Mouse (Mus musculus): ENCODE data around the gene Tiam2. TPM values are rescaled to one million over a fixed set of nuclear protein-coding genes. Genes with fewer than 3 reads are reported as not detected.

The Tiam2 gene
- 0.54 and 0.56 TPM in 2 replicates for polyA plus RNA-seq (2015; fragmentation: Nextera tagmentation; extraction: Ambion mirVana)

DNA sequence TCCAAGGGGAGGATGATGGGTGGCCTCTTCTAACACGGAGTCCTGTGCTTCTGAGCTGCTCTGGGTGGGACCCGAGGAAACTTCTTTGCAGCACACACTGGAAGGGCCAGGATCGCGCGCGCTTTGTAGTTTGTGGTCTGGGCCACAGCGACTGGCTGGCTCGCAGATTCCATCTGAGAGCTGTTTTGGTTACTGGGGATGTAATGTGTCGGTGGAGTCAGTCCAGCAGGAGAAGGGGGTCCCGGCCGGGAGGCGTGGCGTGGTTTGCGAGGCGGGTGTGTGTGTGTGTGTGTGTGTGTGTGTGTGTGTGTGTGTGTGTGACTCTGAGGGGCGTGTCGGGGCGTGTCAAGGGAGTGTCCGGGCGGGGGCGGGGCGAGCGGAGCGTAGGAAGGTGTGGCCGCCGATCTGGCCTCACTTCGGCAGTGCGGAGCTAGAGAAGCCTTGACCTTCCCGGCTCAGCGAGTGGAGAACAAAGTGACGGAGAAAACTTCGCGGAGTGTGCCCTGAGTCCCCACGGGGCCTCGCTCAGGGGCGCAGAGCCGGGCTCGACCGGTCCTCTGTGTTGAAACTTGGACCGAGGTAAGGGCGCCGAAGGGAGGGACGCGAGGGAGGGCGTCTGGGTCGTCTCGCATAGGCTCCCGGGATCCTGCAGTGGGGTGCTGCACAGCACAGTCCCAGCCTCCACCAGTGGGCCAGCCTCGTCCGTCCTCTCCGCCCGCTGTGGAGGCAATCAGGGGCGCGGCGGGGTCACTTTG, at the start of gene Tiam2:
Tiam2 (plus strand) TSS at position 426 of the 755 bp plus-strand sequence.
- peak within 1 kb of the TSS; percentile 87 for H3K4me2 ChIP-seq (ENCODE audit: low read depth, low read length)
- DNase-seq (peak; percentile 64), ATAC-seq (peak; percentile 72)
- H3K9ac ChIP-seq (replicated peaks), result peak within 1 kb of the TSS; percentile 53
- TF ChIP-seq CTCF (IDR thresholded peaks at IDR 0.05; ENCODE audit: low read depth), result no peak
- no peak for TF ChIP-seq EP300 (IDR thresholded peaks at IDR 0.05; ENCODE audit: low read depth)
- peaks cover 30% of the 10 kb centered on the region for H3K27me3 ChIP-seq (ENCODE audit: insufficient read depth, low read length)
- no peak within 1 kb of the TSS for H3K27ac ChIP-seq (ENCODE audit: low read depth)
- peaks cover 7% of the 10 kb centered on the region; the same call in 1 of the 2 replicates for H3K4me1 ChIP-seq (ENCODE audit: insufficient read depth)
- no peaks in the 10 kb centered on the region for H3K9me3 ChIP-seq (ENCODE audit: low read length)
- peak within 1 kb of the TSS; percentile 56 for H3K4me3 ChIP-seq (ENCODE audit: low read depth, low read length)
- under 1% methylated on average over 54 of the region's 55 CpGs for WGBS (ENCODE audit: insufficient replicate concordance)
- H3K36me3 ChIP-seq (replicated peaks; ENCODE audit: insufficient read depth, low read length), result no peaks in the 10 kb centered on the region

DNA sequence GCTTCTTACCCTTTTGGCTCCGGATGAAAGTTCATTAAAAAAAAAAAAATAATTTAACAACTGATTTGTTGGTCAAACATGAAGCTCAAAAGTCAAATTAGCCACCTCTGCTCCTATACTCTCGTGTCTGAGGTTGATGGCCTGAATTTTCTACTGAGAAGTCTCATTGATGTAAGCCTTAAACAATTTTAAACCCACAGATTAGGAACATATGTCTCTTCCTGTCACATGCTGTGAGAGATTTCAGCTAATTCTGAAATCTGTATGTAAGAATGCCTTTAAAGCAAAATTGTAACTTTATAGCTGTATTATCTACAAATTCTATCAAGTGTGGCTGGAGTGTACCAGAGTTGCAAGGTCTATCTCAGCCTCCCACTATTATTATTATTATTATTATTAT, 46.1 kb upstream of the Tiam2 start:
- Histone ChIP-seq H3K36me3 (replicated peaks; ENCODE audit: insufficient read depth, low read length) (no peaks in the 10 kb centered on the region), H3K4me2 (ENCODE audit: low read depth, low read length) (no peak overlapping the region), H3K4me1 (ENCODE audit: insufficient read depth) (no peaks in the 10 kb centered on the region), H3K9ac (replicated peaks) (no peak overlapping the region), H3K27me3 (ENCODE audit: insufficient read depth, low read length) (no peaks in the 10 kb centered on the region), H3K27ac (ENCODE audit: low read depth) (no peak overlapping the region), H3K9me3 (ENCODE audit: low read length) (no peaks in the 10 kb centered on the region), H3K4me3 (ENCODE audit: low read depth, low read length) (no peak overlapping the region)
- TF ChIP-seq CTCF (IDR thresholded peaks at IDR 0.05; ENCODE audit: low read depth), result no peak
- TF ChIP-seq EP300 (IDR thresholded peaks at IDR 0.05; ENCODE audit: low read depth), result no peak
- DNase-seq, result no peak
- WGBS (ENCODE audit: insufficient replicate concordance), result 65% methylated on average over 2 of the region's 2 CpGs
- no peak for ATAC-seq

DNA sequence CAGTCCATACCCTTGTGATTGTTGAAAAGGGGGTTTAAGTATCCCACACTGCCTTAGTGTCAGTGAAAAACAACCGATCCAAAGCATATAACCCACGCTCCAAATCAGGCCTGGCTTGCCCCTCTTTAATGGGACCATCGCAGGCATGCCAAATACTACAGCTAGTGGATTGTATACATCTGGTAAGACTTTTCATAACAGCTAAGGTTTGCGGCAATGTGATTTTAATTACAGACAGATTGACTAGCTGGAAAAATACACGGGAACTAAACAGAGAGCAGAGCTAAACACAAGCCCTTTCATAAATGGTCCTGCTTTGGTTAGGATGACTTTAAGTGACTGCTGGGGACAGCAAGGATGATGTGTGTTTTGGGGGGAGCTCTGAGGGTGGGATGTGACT, 44.4 kb upstream of the Tiam2 start:
- no peaks in the 10 kb centered on the region for H3K9me3 ChIP-seq (ENCODE audit: low read length)
- no peak overlapping the region for H3K4me3 ChIP-seq (ENCODE audit: low read depth, low read length)
- DNase-seq (no peak), ATAC-seq (no peak)
- H3K36me3 ChIP-seq (replicated peaks; ENCODE audit: insufficient read depth, low read length), result no peaks in the 10 kb centered on the region
- no peaks in the 10 kb centered on the region for H3K4me1 ChIP-seq (ENCODE audit: insufficient read depth)
- no peak overlapping the region for H3K9ac ChIP-seq (replicated peaks)
- WGBS (ENCODE audit: insufficient replicate concordance), result 89% methylated on average over 5 of the region's 5 CpGs
- TF ChIP-seq CTCF (IDR thresholded peaks at IDR 0.05; ENCODE audit: low read depth), result no peak
- no peak for TF ChIP-seq EP300 (IDR thresholded peaks at IDR 0.05; ENCODE audit: low read depth)
- no peak overlapping the region for H3K27ac ChIP-seq (ENCODE audit: low read depth)
- H3K4me2 ChIP-seq (ENCODE audit: low read depth, low read length), result no peak overlapping the region
- H3K27me3 ChIP-seq (ENCODE audit: insufficient read depth, low read length), result no peaks in the 10 kb centered on the region

DNA sequence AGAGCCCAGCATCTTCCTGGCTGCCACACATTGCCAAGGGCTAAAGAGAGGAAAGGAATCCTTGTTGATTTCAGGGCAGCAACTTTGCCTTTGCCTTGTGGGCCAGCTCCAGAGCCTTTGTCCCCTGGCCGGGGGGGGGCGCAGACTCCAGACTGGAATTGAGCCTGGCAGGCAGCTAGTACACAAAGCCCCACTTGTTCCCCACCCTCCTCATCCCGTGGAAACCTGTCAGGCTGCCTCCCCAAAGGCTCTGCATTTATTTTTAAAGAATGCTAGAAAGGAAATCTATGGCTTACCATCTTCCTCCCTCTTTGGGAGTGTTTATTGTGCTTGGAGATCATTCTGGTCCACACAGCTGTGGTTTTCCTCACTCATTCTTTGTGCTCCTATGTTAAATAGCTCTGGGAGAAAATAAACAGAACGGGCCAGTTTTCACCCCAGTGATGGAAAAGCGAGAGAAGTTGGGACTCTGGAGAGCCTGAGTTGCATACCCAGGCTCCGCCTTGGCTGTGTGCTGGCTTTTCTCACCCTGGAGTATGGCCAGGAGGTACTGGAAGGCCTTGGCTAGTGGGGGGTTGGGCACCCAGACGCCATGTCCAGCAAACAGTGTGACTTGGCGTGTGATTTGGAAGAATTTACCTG, 41.2 kb upstream of the Tiam2 start:
- Histone ChIP-seq H3K4me1 (ENCODE audit: insufficient read depth) (no peaks in the 10 kb centered on the region), H3K9ac (replicated peaks) (no peak overlapping the region), H3K36me3 (replicated peaks; ENCODE audit: insufficient read depth, low read length) (no peaks in the 10 kb centered on the region), H3K4me3 (ENCODE audit: low read depth, low read length) (no peak overlapping the region), H3K9me3 (ENCODE audit: low read length) (no peaks in the 10 kb centered on the region), H3K4me2 (ENCODE audit: low read depth, low read length) (no peak overlapping the region), H3K27me3 (ENCODE audit: insufficient read depth, low read length) (no peaks in the 10 kb centered on the region), H3K27ac (ENCODE audit: low read depth) (no peak overlapping the region)
- no peak for TF ChIP-seq EP300 (IDR thresholded peaks at IDR 0.05; ENCODE audit: low read depth)
- TF ChIP-seq CTCF (IDR thresholded peaks at IDR 0.05; ENCODE audit: low read depth), result no peak
- 51% methylated on average over 8 of the region's 8 CpGs for WGBS (ENCODE audit: insufficient replicate concordance)
- ATAC-seq (no peak), DNase-seq (no peak)

DNA sequence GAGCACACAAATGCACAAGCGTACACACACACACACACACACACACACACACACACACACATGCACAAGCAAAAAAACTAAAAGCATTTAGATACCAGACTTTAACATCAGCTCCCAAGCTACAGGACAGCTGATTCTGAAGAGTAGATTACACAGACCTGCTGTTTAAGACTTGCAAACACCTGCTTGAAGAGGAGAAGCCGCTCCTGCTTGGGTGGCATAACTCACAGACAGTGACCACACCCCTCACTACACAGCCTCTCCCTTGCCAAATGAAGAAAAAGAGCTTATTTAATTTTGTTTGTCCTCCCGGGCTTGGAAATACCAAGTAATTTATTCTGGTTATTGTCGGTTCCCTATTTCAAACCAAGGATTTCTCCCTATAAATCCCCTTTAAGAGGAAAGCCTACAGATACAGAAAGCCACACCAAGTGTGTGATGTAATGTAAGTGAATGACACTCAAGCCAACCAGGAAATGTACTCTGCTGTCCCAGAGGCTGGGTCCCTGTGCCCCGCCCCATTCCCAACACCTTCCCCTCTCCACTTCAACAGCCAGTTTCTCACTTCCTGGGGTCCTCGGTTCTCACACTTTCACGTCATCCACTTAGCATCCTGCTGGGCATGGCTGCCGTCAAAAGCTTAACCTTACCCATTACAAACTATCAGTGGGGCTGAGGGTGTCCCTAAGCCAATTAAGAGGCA, 40.1 kb upstream of the Tiam2 start:
- Histone ChIP-seq H3K27me3 (ENCODE audit: insufficient read depth, low read length) (no peaks in the 10 kb centered on the region), H3K9me3 (ENCODE audit: low read length) (no peaks in the 10 kb centered on the region), H3K4me3 (ENCODE audit: low read depth, low read length) (no peak overlapping the region), H3K9ac (replicated peaks) (no peak overlapping the region), H3K27ac (ENCODE audit: low read depth) (no peak overlapping the region), H3K36me3 (replicated peaks; ENCODE audit: insufficient read depth, low read length) (no peaks in the 10 kb centered on the region), H3K4me2 (ENCODE audit: low read depth, low read length) (no peak overlapping the region), H3K4me1 (ENCODE audit: insufficient read depth) (no peaks in the 10 kb centered on the region)
- TF ChIP-seq CTCF (IDR thresholded peaks at IDR 0.05; ENCODE audit: low read depth), result no peak
- 57% methylated on average over 8 of the region's 8 CpGs for WGBS (ENCODE audit: insufficient replicate concordance)
- ATAC-seq, result no peak
- DNase-seq, result no peak

DNA sequence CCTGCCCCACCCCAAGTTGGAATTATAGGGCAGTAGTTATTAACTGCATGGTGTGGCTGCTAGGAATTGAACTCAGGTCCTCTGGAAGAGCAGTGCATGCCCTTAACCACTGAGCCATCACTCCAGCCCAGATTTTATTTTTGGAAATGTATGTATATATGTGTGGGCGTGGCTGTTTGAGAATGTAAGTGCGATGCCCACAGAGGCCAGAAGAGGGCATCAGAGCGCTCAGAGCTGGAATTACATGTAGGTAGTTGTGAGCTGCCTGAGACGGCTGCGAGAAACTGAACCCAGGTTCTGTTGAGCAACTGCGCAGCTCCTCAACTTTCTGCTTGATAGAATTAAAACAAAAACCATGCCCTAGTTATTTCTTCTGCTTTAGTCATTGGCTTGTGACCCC, 38.0 kb upstream of the Tiam2 start:
- Histone ChIP-seq H3K27me3 (ENCODE audit: insufficient read depth, low read length) (no peaks in the 10 kb centered on the region), H3K4me3 (ENCODE audit: low read depth, low read length) (no peak overlapping the region), H3K9me3 (ENCODE audit: low read length) (no peaks in the 10 kb centered on the region), H3K36me3 (replicated peaks; ENCODE audit: insufficient read depth, low read length) (no peaks in the 10 kb centered on the region), H3K27ac (ENCODE audit: low read depth) (no peak overlapping the region), H3K4me2 (ENCODE audit: low read depth, low read length) (no peak overlapping the region), H3K4me1 (ENCODE audit: insufficient read depth) (no peaks in the 10 kb centered on the region), H3K9ac (replicated peaks) (no peak overlapping the region)
- TF ChIP-seq EP300 (IDR thresholded peaks at IDR 0.05; ENCODE audit: low read depth) (no peak), CTCF (IDR thresholded peaks at IDR 0.05; ENCODE audit: low read depth) (peak; percentile 73)
- ATAC-seq, result no peak
- DNase-seq, result peak; percentile 71
- 6% methylated on average over 6 of the region's 6 CpGs for WGBS (ENCODE audit: insufficient replicate concordance)

Measured in liver, postnatal 0 days (tissue).